Mouse (Mus musculus): ENCODE measurements around the gene Tmem184b. TPM values are rescaled to one million over a fixed set of nuclear protein-coding genes. Genes with fewer than 3 reads are reported as not detected.

The Tmem184b gene
- total and polyA plus RNA-seq, 2 experiments from 2014 or later, result 30.1 to 75.7 TPM

- no peaks in the 10 kb centered on the region for H3K9me3 ChIP-seq (ENCODE audit: low read length)
- H3K9ac ChIP-seq (replicated peaks; ENCODE audit: low read length, poor library complexity, severe bottlenecking), result no peak overlapping the region
- WGBS, result 88% methylated on average over 11 of the region's 11 CpGs
- TF ChIP-seq CTCF (IDR thresholded peaks at IDR 0.05), result no peak
- no peaks in the 10 kb centered on the region for H3K27me3 ChIP-seq (ENCODE audit: insufficient read depth, low read length)
- no peak for ATAC-seq (ENCODE audit: low FRiP score)
- no peak for DNase-seq (ENCODE audit: low spot score)
- 0 out of 2 replicates have a peak, but pooled peaks cover 7% of the 10 kb centered on the region for H3K4me1 ChIP-seq (ENCODE audit: insufficient read depth, low read length)
- no peak overlapping the region for H3K4me3 ChIP-seq (ENCODE audit: low read depth, low read length)
- H3K36me3 ChIP-seq (ENCODE audit: insufficient read depth, low read length), result peaks cover 52% of the 10 kb centered on the region
- H3K4me2 ChIP-seq (ENCODE audit: low read depth, low read length, poor library complexity, severe bottlenecking), result no peak overlapping the region
- H3K27ac ChIP-seq (ENCODE audit: low read depth, low read length), result no peak overlapping the region
Observed at GRCm38 (mm10) chr15:79432328-79432727, 29.0 kb upstream of the Tmem184b start.

- Histone ChIP-seq H3K4me1 (ENCODE audit: insufficient read depth, low read length) (0 out of 2 replicates have a peak, but pooled peaks cover 7% of the 10 kb centered on the region), H3K9ac (replicated peaks; ENCODE audit: low read length, poor library complexity, severe bottlenecking) (no peak overlapping the region), H3K36me3 (ENCODE audit: insufficient read depth, low read length) (peaks cover 54% of the 10 kb centered on the region), H3K4me2 (ENCODE audit: low read depth, low read length, poor library complexity, severe bottlenecking) (no peak overlapping the region), H3K9me3 (ENCODE audit: low read length) (no peaks in the 10 kb centered on the region), H3K27ac (ENCODE audit: low read depth, low read length) (no peak overlapping the region), H3K4me3 (ENCODE audit: low read depth, low read length) (no peak overlapping the region), H3K27me3 (ENCODE audit: insufficient read depth, low read length) (no peaks in the 10 kb centered on the region)
- 69% methylated on average over 7 of the region's 7 CpGs for WGBS
- no peak for TF ChIP-seq CTCF (IDR thresholded peaks at IDR 0.05)
- ATAC-seq (ENCODE audit: low FRiP score), result no peak
- no peak for DNase-seq (ENCODE audit: low spot score)
Observed at GRCm38 (mm10) chr15:79431925-79432324, 28.6 kb upstream of the Tmem184b start.

GRCm38 (mm10) chr15:79430461-79431000, 27.2 kb upstream of the Tmem184b start:
- 78% methylated on average over 10 of the region's 10 CpGs for WGBS
- Histone ChIP-seq H3K9me3 (ENCODE audit: low read length) (no peaks in the 10 kb centered on the region), H3K4me1 (ENCODE audit: insufficient read depth, low read length) (0 out of 2 replicates have a peak, but pooled peaks cover 4% of the 10 kb centered on the region), H3K9ac (replicated peaks; ENCODE audit: low read length, poor library complexity, severe bottlenecking) (no peak overlapping the region), H3K27ac (ENCODE audit: low read depth, low read length) (no peak overlapping the region), H3K27me3 (ENCODE audit: insufficient read depth, low read length) (no peaks in the 10 kb centered on the region), H3K4me2 (ENCODE audit: low read depth, low read length, poor library complexity, severe bottlenecking) (no peak overlapping the region), H3K4me3 (ENCODE audit: low read depth, low read length) (no peak overlapping the region), H3K36me3 (ENCODE audit: insufficient read depth, low read length) (peaks cover 62% of the 10 kb centered on the region)
- DNase-seq (ENCODE audit: low spot score), result no peak
- ATAC-seq (ENCODE audit: low FRiP score), result no peak
- TF ChIP-seq CTCF (IDR thresholded peaks at IDR 0.05), result no peak

- ATAC-seq (ENCODE audit: low FRiP score), result no peak
- 81% methylated on average over 8 of the region's 9 CpGs for WGBS
- H3K36me3 ChIP-seq (ENCODE audit: insufficient read depth, low read length), result peaks cover 63% of the 10 kb centered on the region
- H3K27me3 ChIP-seq (ENCODE audit: insufficient read depth, low read length), result no peaks in the 10 kb centered on the region
- no peak for TF ChIP-seq CTCF (IDR thresholded peaks at IDR 0.05)
- H3K4me1 ChIP-seq (ENCODE audit: insufficient read depth, low read length), result no peaks in the 10 kb centered on the region
- no peaks in the 10 kb centered on the region for H3K9me3 ChIP-seq (ENCODE audit: low read length)
- H3K9ac ChIP-seq (replicated peaks; ENCODE audit: low read length, poor library complexity, severe bottlenecking), result no peak overlapping the region
- no peak for DNase-seq (ENCODE audit: low spot score)
- H3K4me2 ChIP-seq (ENCODE audit: low read depth, low read length, poor library complexity, severe bottlenecking), result no peak overlapping the region
- H3K4me3 ChIP-seq (ENCODE audit: low read depth, low read length), result no peak overlapping the region
- no peak overlapping the region for H3K27ac ChIP-seq (ENCODE audit: low read depth, low read length)
Observed at GRCm38 (mm10) chr15:79429994-79430393, 26.6 kb upstream of the Tmem184b start.

- no peak for TF ChIP-seq CTCF (IDR thresholded peaks at IDR 0.05)
- H3K27me3 ChIP-seq (ENCODE audit: insufficient read depth, low read length), result no peaks in the 10 kb centered on the region
- no peaks in the 10 kb centered on the region for H3K9me3 ChIP-seq (ENCODE audit: low read length)
- H3K9ac ChIP-seq (replicated peaks; ENCODE audit: low read length, poor library complexity, severe bottlenecking), result no peak overlapping the region
- H3K36me3 ChIP-seq (ENCODE audit: insufficient read depth, low read length), result peaks cover 63% of the 10 kb centered on the region
- no peak for ATAC-seq (ENCODE audit: low FRiP score)
- no peak overlapping the region for H3K4me2 ChIP-seq (ENCODE audit: low read depth, low read length, poor library complexity, severe bottlenecking)
- H3K4me3 ChIP-seq (ENCODE audit: low read depth, low read length), result no peak overlapping the region
- H3K4me1 ChIP-seq (ENCODE audit: insufficient read depth, low read length), result no peaks in the 10 kb centered on the region
- DNase-seq (ENCODE audit: low spot score), result no peak
- WGBS, result 87% methylated on average over 12 of the region's 12 CpGs
- H3K27ac ChIP-seq (ENCODE audit: low read depth, low read length), result no peak overlapping the region
Observed at GRCm38 (mm10) chr15:79429527-79429926, 26.2 kb upstream of the Tmem184b start.

- DNase-seq (ENCODE audit: low spot score) (no peak), ATAC-seq (ENCODE audit: low FRiP score) (no peak)
- WGBS, result 87% methylated on average over 4 of the region's 4 CpGs
- no peak overlapping the region for H3K27ac ChIP-seq (ENCODE audit: low read depth, low read length)
- H3K9me3 ChIP-seq (ENCODE audit: low read length), result no peaks in the 10 kb centered on the region
- H3K4me2 ChIP-seq (ENCODE audit: low read depth, low read length, poor library complexity, severe bottlenecking), result no peak overlapping the region
- H3K36me3 ChIP-seq (ENCODE audit: insufficient read depth, low read length), result peaks cover 66% of the 10 kb centered on the region
- no peaks in the 10 kb centered on the region for H3K27me3 ChIP-seq (ENCODE audit: insufficient read depth, low read length)
- TF ChIP-seq CTCF (IDR thresholded peaks at IDR 0.05), result no peak
- no peak overlapping the region for H3K9ac ChIP-seq (replicated peaks; ENCODE audit: low read length, poor library complexity, severe bottlenecking)
- H3K4me1 ChIP-seq (ENCODE audit: insufficient read depth, low read length), result no peaks in the 10 kb centered on the region
- H3K4me3 ChIP-seq (ENCODE audit: low read depth, low read length), result no peak overlapping the region
Observed at GRCm38 (mm10) chr15:79428616-79429015, 25.2 kb upstream of the Tmem184b start.
